1 mouse cellular context compared by ENCODE assay signal in the genomic region with DNA sequence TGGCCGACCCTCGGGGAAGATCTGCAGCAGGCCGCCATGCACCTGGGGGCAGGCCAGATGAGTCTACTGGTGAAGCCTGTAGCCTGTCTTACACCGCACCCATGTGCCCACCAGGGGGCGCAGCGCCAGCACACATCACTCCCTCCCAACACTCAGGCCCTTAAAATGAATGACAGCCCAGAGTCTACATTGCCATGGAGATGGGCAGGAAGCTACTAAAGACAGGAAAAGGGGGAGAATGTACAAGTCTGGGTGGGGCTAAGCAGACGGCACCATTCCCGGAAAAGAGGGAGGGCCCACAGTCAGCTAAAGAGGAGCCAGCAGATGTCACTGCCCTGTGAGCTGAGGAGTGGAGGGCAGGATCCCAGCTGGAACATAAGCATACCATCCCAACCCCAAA.
TF ChIP-seq lines count a peak whose summit lies in the region.

No protein-coding gene starts in this region.

TF ChIP-seq in MEL, 35 proteins besides CTCF, POLR2A, EP300 and RAD21 (continued from another document):
- no peak for TF ChIP-seq MAFK (IDR thresholded peaks at IDR 0.05; ENCODE audit: borderline replicate concordance, low read depth, low read length)
- TF ChIP-seq SMC3 (IDR thresholded peaks at IDR 0.05; ENCODE audit: low read depth, low read length) = peak; percentile 85
- TF ChIP-seq ZMIZ1 (IDR thresholded peaks at IDR 0.05; ENCODE audit: low read depth, low read length) = no peak
- 0 out of 2 replicates have a peak, but pooled peaks have one; percentile 39 for TF ChIP-seq POLR2AphosphoS2 (IDR thresholded peaks at IDR 0.05; ENCODE audit: low read length)
